Mouse (Mus musculus) brain, embryonic 14.5 days (tissue): ENCODE results near the gene Chrna1.

Experiments
- CTCF ChIP-seq: fragments of 200-500 bp; IDR thresholded peaks from 2 replicates; pipeline ENCODE4 v1.5.1; 2012; ENCODE audit warnings: inconsistent platforms, mild to moderate bottlenecking, moderate library complexity, borderline replicate concordance; ENCODE audit not compliant: insufficient read depth, insufficient read length; ENCODE audit errors: extremely low read depth
- POLR2A ChIP-seq: fragments of 200-500 bp; IDR thresholded peaks from 2 replicates; pipeline ENCODE4 v1.6.1; 2012; ENCODE audit warnings: mild to moderate bottlenecking, inconsistent platforms, borderline replicate concordance; ENCODE audit not compliant: poor library complexity, insufficient read depth, insufficient read length, severe bottlenecking; ENCODE audit errors: extremely low read depth

DNA sequence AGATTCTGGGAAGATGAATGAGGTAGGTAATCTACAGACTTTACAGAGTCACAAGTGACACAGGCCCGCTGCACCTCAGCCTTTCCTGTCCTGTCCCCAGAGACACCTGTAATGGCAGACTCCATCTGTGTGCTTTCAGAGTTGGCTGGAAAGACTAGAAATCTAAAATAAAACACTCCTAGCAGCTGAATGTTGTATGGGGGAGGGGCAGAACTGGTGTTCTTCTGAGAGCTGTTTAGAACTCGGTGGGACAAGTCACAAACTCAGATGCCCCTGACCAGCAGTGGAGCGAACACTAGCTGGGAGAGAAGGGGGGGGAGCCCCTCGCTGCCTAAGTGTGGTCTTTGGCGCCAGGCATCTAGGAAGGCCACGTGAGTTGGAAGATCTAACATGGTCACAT, 8.2 kb downstream of the Chrna1 start:
- TF ChIP-seq CTCF (no peak), POLR2A (no peak)
